Mouse (Mus musculus) myocyte (in vitro differentiated cells): ENCODE data around the gene Ppp3ca. TPM values are rescaled to one million over a fixed set of nuclear protein-coding genes. Genes with fewer than 3 reads are reported as not detected.

ENCODE experiments used
- H3K27me3 ChIP-seq: one replicate; pipeline ENCODE4 v1.6.1; 2011; ENCODE audit not compliant: control insufficient read depth, insufficient read depth, insufficient read length
- H3K36me3 ChIP-seq: one replicate; pipeline ENCODE4 v1.6.1; 2011; ENCODE audit not compliant: control insufficient read depth, insufficient read depth
- H3K4me2 ChIP-seq: one replicate; pipeline ENCODE4 v1.6.1; 2011; ENCODE audit warnings: low read depth, control low read depth
- H3K4me3 ChIP-seq: one replicate; pipeline ENCODE4 v1.5.1; 2011; ENCODE audit warnings: mild to moderate bottlenecking, control low read depth, moderate library complexity
- H3K79me2 ChIP-seq: one replicate; pipeline ENCODE4 v1.6.1; 2011; ENCODE audit not compliant: control insufficient read depth, insufficient read depth
- H3ac ChIP-seq: one replicate; pipeline ENCODE4 v1.6.1; 2011; ENCODE audit not compliant: control insufficient read depth, insufficient read length
- CEBPB ChIP-seq: IDR thresholded peaks from 2 replicates; pipeline ENCODE4 v1.6.1; 2011; ENCODE audit warnings: mild to moderate bottlenecking, moderate library complexity; ENCODE audit not compliant: poor library complexity, insufficient read depth, severe bottlenecking
- E2F4 ChIP-seq: IDR thresholded peaks from one replicate; pipeline ENCODE4 v1.6.1; 2011; ENCODE audit warnings: mild to moderate bottlenecking, control low read depth, moderate library complexity; ENCODE audit not compliant: insufficient read depth
- MAX ChIP-seq: IDR thresholded peaks from one replicate; pipeline ENCODE4 v1.6.1; 2011; ENCODE audit warnings: low read depth, mild to moderate bottlenecking, control low read depth
- MYOD1 ChIP-seq, 3 experiments: IDR thresholded peaks; one replicate each; pipeline ENCODE4 v1.6.1; 2011; ENCODE audit warnings: control low read depth in 2 of 3, low read depth in 2 of 3, mild to moderate bottlenecking in 2 of 3, moderate library complexity in 1 of 3; ENCODE audit not compliant: insufficient read length in 2 of 3, control insufficient read depth in 1 of 3
- MYOG ChIP-seq, 3 experiments: IDR thresholded peaks; one replicate each; pipeline ENCODE4 v1.6.1; 2011; ENCODE audit warnings: control low read depth in 2 of 3, low read depth in 2 of 3, mild to moderate bottlenecking in 2 of 3; ENCODE audit not compliant: insufficient read length in 2 of 3, control insufficient read depth in 1 of 3, insufficient read depth in 1 of 3
- POLR2A ChIP-seq: IDR thresholded peaks from one replicate; pipeline ENCODE4 v1.6.1; 2011; ENCODE audit warnings: low read depth, mild to moderate bottlenecking, control low read depth, moderate library complexity; ENCODE audit not compliant: insufficient read length
- POLR2AphosphoS2 ChIP-seq: IDR thresholded peaks from one replicate; pipeline ENCODE4 v1.6.1; 2011; ENCODE audit warnings: low read depth, control low read depth; ENCODE audit not compliant: insufficient read length
- REST ChIP-seq: IDR thresholded peaks from one replicate; pipeline ENCODE4 v1.6.1; 2011; ENCODE audit warnings: mild to moderate bottlenecking, control low read depth, moderate library complexity; ENCODE audit not compliant: insufficient read depth, insufficient read length
- SRF ChIP-seq: IDR thresholded peaks from one replicate; pipeline ENCODE4 v1.6.1; 2011; ENCODE audit warnings: low read depth; ENCODE audit not compliant: control insufficient read depth, insufficient read length
- TCF12 ChIP-seq: IDR thresholded peaks from one replicate; pipeline ENCODE4 v1.6.1; 2011; ENCODE audit warnings: mild to moderate bottlenecking, control low read depth; ENCODE audit not compliant: poor library complexity, insufficient read depth, severe bottlenecking
- TCF3 ChIP-seq: IDR thresholded peaks from one replicate; pipeline ENCODE4 v1.6.1; 2011; ENCODE audit warnings: low read depth, control low read depth; ENCODE audit not compliant: insufficient read length
- USF1 ChIP-seq: IDR thresholded peaks from one replicate; pipeline ENCODE4 v1.6.1; 2011; ENCODE audit warnings: low read depth, mild to moderate bottlenecking, control low read depth, moderate library complexity
- polyA plus RNA-seq: library from polyadenylated mRNA; unstranded; fragments of >200 nt; fragmentation: generic; extraction: Trizol; gene quantifications from one replicate; pipeline ENCODE4 v1.2.1, GENCODE M21; 2012; ENCODE audit warnings: missing spikeins

The Ppp3ca gene
- polyA plus RNA-seq, 1 experiment: 34.0 TPM

- peaks cover 72% of the 10 kb centered on the region for H3K79me2 ChIP-seq
- no peaks in the 10 kb centered on the region for H3K27me3 ChIP-seq
- no peak overlapping the region for H3K4me3 ChIP-seq
- H3K36me3 ChIP-seq: no peaks in the 10 kb centered on the region
- no peak overlapping the region for H3ac ChIP-seq
- peak in 2 of 3 experiments; percentile 84 to 92 for TF ChIP-seq MYOD1 (IDR thresholded peaks at IDR 0.05; ENCODE audit: control insufficient read depth in 1 of 3, insufficient read length in 2 of 3, low read depth in 2 of 3)
- TF ChIP-seq MYOG (IDR thresholded peaks at IDR 0.05; ENCODE audit: control insufficient read depth in 1 of 3, insufficient read depth in 1 of 3, insufficient read length in 2 of 3, low read depth in 2 of 3): peak in 2 of 3 experiments; percentile 70 to 84
- peak; percentile 75 for TF ChIP-seq TCF3
- TF ChIP-seq POLR2A: no peak
- H3K4me2 ChIP-seq: no peak overlapping the region
These were observed 75.5 kb downstream of the Ppp3ca start for GRCm38 (mm10) chr3:136745456-136745855.

- Histone ChIP-seq H3K36me3 (no peaks in the 10 kb centered on the region), H3K27me3 (no peaks in the 10 kb centered on the region), H3ac (no peak overlapping the region), H3K79me2 (peaks cover 77% of the 10 kb centered on the region), H3K4me2 (no peak overlapping the region), H3K4me3 (no peak overlapping the region)
- TF ChIP-seq MYOD1 (IDR thresholded peaks at IDR 0.05; ENCODE audit: control insufficient read depth in 1 of 3, insufficient read length in 2 of 3, low read depth in 2 of 3) (no peak), SRF (no peak), POLR2A (no peak), MYOG (IDR thresholded peaks at IDR 0.05; ENCODE audit: control insufficient read depth in 1 of 3, insufficient read depth in 1 of 3, insufficient read length in 2 of 3, low read depth in 2 of 3) (no peak), TCF3 (no peak), REST (no peak), CEBPB (no peak), TCF12 (no peak), E2F4 (no peak), POLR2AphosphoS2 (no peak), USF1 (no peak), MAX (no peak)
These were observed 79.0 kb downstream of the Ppp3ca start for GRCm38 (mm10) chr3:136748761-136749476.

- Histone ChIP-seq H3K36me3 (no peaks in the 10 kb centered on the region), H3K79me2 (peaks cover 77% of the 10 kb centered on the region), H3ac (no peak overlapping the region), H3K27me3 (no peaks in the 10 kb centered on the region), H3K4me3 (no peak overlapping the region), H3K4me2 (no peak overlapping the region)
- TF ChIP-seq CEBPB (no peak), MYOD1 (IDR thresholded peaks at IDR 0.05; ENCODE audit: control insufficient read depth in 1 of 3, insufficient read length in 2 of 3, low read depth in 2 of 3) (no peak), SRF (no peak), POLR2AphosphoS2 (no peak), MAX (no peak), MYOG (IDR thresholded peaks at IDR 0.05; ENCODE audit: control insufficient read depth in 1 of 3, insufficient read depth in 1 of 3, insufficient read length in 2 of 3, low read depth in 2 of 3) (no peak), TCF12 (no peak), REST (no peak), E2F4 (no peak), POLR2A (no peak), TCF3 (no peak), USF1 (no peak)
These were observed 79.5 kb downstream of the Ppp3ca start for GRCm38 (mm10) chr3:136749477-136749797.

- H3K27me3 ChIP-seq: no peaks in the 10 kb centered on the region
- TF ChIP-seq MYOD1 (IDR thresholded peaks at IDR 0.05; ENCODE audit: control insufficient read depth in 1 of 3, insufficient read length in 2 of 3, low read depth in 2 of 3) (no peak), SRF (no peak), REST (no peak), MYOG (IDR thresholded peaks at IDR 0.05; ENCODE audit: control insufficient read depth in 1 of 3, insufficient read depth in 1 of 3, insufficient read length in 2 of 3, low read depth in 2 of 3) (no peak), CEBPB (no peak), POLR2A (no peak), E2F4 (no peak)
- H3K36me3 ChIP-seq: no peaks in the 10 kb centered on the region
- no peak overlapping the region for H3K4me3 ChIP-seq
- H3K79me2 ChIP-seq: peaks cover 77% of the 10 kb centered on the region
- no peak overlapping the region for H3ac ChIP-seq
- H3K4me2 ChIP-seq: no peak overlapping the region
These were observed 80.0 kb downstream of the Ppp3ca start for GRCm38 (mm10) chr3:136749951-136750350.

GRCm38 (mm10) chr3:136752126-136752716, 82.3 kb downstream of the Ppp3ca start:
- H3K36me3 ChIP-seq: no peaks in the 10 kb centered on the region
- TF ChIP-seq E2F4 (no peak), POLR2AphosphoS2 (no peak)
- no peak overlapping the region for H3K4me3 ChIP-seq
- no peaks in the 10 kb centered on the region for H3K27me3 ChIP-seq
- no peak overlapping the region for H3ac ChIP-seq
- peaks cover 86% of the 10 kb centered on the region for H3K79me2 ChIP-seq
- no peak overlapping the region for H3K4me2 ChIP-seq
